Mouse (Mus musculus): ENCODE results near the gene Saa4. TPM values are rescaled to one million over a fixed set of nuclear protein-coding genes. Genes with fewer than 3 reads are reported as not detected.
"Not testable (repeated sequence)": the region's sequence is repeated elsewhere in the genome, so short reads cannot be mapped to it uniquely, and the experiment has no call there.

The Saa4 gene
- total RNA-seq, 2 experiments from 2014 or later = not detected

DNA sequence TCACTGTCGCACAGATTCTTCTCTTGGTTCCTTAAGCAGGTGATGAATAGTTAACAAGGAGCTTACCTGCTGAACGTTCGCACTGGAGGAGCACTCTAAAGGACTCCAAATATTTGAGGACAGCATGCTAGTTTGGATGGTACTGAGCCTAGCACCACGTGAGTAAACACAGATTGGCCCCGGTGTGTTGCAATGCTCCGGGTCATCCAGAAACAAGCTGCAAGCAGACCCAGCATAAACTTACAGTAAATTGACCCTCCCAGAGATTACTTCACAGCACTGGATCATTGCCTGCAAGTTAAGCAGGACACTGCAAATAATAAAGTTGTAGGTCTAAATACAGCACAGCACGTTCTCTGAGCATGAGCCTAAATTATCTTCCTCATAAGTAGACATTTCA, 12.9 kb downstream of the Saa4 start:
- intact Hi-C loops (cut with DNase I; ENCODE audit: low total_unique reads) = loop anchor here (10.0 kb wide), 1 partner anchor 75 kb away; no protein-coding TSS in a partner anchor

DNA sequence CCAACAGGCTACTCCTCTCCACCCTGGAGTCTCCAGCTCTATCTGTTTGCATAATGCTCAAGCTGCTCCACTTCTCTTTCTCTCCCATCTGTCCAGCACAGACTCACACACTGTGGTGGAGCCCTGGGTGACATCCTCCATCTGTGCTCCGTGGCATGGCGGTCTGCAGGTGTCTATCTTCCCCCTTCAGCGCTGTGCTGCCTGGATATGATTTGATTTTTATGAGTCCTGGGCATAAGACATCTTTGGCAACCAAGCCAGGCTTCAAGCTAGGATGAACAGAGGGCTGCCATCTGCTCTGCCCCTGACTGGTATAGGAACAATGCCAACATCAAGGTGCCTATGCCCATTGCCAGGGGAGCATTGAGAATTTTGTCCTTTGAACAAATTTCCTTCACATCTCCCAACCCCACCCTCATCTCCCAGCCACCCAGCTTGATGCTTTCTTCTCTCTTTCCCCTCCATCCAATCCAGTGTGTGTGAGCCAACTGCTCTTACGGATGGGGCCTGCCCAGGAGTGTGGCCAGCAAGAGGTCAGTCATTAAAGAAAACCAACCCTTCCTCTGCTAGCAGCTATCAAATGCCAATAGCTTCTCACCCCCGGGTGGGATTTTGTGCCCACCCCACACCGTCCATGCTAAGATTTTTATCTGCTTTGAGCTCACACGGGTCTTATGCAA, 13.7 kb downstream of the Saa4 start:
- DNase-seq = no peak
- intact Hi-C loops (cut with DNase I; ENCODE audit: low total_unique reads) = loop anchor here (10.0 kb wide), 1 partner anchor 74 kb away; no protein-coding TSS in a partner anchor

More for the DNA sequence above, 12.9 kb downstream of the Saa4 start:
- peak; percentile 47 for DNase-seq

DNA sequence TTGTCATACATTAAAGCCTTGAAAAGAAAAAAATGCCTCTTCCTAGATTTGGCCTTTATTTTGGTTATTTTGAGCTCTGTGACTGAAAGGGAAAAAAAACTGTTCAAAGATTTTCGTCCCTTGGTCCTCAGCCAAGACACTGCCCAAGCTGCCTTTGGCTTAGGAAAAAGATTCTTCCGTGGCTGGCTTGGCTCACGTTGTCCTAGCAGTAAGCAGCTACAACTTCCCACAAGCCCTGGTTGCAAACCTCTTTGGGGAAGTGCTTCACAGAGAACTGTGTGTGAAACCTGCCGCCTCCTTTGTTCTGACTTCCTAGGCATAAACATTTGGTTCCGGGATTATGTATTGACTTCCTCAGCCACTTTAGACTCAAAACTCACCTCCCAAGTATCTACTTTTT, 15.5 kb downstream of the Saa4 start:
- intact Hi-C loops (cut with DNase I; ENCODE audit: low total_unique reads) = loop anchor here (10.0 kb wide), 1 partner anchor 72 kb away; no protein-coding TSS in a partner anchor
- DNase-seq = peak; percentile 20

DNA sequence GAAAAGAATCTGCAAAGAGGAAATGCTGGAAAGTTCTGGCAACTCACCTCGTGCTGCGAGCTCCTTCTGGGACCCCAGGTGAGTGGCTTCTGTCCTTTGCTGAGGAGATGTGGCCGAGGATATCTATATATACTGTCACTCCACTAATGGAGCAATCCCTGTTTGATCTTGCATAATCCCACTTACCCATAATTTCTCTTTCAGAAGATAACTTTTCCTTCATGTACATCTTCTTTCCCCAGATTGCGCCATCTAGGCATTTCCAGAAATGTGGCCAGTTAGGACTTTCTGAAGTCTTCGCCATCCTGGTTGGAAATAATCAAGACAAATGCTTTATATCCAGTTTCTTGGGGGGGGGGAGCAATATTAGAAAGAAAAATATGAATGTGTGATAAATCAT, 16.8 kb downstream of the Saa4 start, which contains the start of gene Saa3:
Gene Saa3, minus strand, starts transcription at position 101 of the 400 bp plus-strand sequence.
- intact Hi-C loops (cut with DNase I; ENCODE audit: low total_unique reads) = loop anchor here (10.0 kb wide), 1 partner anchor 71 kb away; no protein-coding TSS in a partner anchor
- DNase-seq = no peak

DNA sequence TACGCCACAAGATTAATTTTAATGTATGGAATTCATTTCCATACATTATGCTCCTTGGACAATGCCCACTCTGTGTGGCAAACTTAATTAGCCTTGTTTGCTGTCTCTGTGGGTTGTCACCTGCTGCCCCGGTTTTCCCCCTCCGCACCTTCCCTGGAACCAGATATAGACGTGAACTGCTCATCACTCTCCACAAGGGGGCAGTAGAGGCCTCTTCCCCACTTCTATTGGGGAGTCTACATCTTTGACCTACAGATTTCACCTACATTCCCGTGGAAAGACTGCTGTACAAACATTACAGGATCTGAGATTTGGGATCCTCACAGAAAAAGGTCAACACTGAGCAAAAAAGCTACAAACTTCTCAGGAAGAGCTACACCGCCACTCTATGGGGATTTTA, 17.9 kb downstream of the Saa4 start:
- peak; percentile 52 for DNase-seq
- intact Hi-C loops (cut with DNase I; ENCODE audit: low total_unique reads) = loop anchor here (5.0 to 10.0 kb wide), 2 partner anchors 53 to 70 kb away; no protein-coding TSS in a partner anchor

DNA sequence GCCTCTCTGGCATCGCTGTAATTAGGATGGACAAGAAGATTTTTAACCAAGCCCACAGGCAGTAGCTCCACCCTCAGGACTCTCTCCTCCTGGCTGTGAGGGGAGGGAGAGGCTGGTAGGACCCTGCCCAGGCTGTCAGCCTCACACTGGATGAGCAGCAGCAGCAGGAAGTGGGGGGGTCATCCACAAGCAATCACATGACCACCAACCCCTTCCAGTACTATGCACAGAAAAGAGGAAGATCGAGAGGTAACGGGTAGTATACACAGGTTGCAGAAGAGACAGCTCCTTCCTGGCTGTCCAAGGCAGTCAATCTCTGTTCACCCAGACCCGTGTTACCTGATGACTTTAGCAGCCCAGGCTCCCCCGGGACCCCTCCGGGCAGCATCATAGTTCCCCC, 20.2 kb downstream of the Saa4 start:
- intact Hi-C loops (cut with DNase I; ENCODE audit: low total_unique reads) = loop anchor here (5.0 to 10.0 kb wide), 2 partner anchors 55 to 67 kb away; no protein-coding TSS in a partner anchor
- DNase-seq = no peak

DNA sequence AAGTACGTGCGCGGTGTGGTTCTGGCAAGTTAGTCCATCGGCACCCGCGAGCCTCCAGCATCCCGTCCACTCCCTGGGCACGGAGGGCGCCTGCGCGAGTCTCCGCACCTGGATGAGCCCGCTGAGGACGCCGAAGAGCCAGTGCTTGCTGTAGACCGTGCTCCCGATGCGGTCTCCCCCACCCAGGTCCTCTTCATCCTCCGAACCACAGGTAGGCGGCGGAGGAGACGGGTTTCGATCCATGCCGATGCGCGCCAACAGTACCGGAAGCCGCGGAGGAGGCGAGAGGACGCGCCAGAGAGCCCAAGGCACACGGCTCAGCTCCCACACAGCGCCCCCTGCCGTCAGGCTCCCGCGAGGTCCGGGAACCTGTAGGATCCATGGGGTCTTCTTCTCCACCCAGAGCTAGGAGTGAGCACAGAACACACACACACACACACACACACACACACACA, 22.0 kb downstream of the Saa4 start, which contains the start of gene Saal1:
Gene Saal1, minus strand, starts transcription at position 291 of the 455 bp plus-strand sequence.
- peak; percentile 86 for DNase-seq
- intact Hi-C loops (cut with DNase I; ENCODE audit: low total_unique reads) = loop anchor here (5.0 to 10.0 kb wide), 2 partner anchors 57 to 66 kb away; no protein-coding TSS in a partner anchor

DNA sequence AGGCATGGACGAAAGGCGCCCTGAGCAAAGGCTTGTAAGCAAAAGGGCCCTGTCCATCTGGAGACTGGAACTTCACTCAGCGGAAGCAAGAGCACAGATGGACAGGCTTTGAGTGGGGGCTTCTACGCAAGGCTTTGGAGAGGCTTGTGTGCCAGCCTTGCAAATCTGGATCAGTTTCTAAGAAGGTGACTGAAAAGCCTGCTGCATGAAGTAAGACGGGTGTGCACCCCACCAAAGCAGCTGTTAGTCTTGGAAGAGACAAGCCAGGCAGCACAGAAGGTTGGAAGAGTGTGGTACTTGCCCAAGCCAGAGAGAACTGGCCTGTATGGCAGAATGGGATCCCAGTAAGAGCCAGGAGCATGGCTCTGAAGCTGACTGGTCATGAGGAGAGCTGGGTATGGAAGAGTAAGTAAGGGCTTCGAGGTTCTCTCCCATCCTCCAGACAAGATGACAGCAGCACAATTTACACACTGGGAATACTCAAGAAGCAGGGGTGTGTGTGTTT, 31.8 kb downstream of the Saa4 start:
- intact Hi-C loops (cut with DNase I; ENCODE audit: low total_unique reads) = no loop called here
- no peak for DNase-seq

DNA sequence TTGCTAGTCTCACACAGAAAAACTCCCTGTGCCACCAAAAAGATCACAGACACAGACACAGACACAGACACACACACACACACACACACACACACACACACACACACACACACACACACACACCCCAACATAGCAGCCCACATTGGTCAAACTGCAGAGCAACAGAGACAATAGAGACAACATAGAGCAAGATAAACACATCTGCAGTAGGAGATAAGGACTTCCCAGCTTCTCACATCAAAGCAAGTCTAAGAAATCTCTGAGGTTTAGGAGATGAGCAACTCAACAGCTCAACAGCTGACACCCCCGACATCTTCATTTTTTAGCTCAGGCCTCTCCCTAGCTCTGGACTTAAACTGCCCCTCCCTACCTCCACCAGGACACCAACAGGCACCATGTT, 35.6 kb downstream of the Saa4 start:
- intact Hi-C loops (cut with DNase I; ENCODE audit: low total_unique reads) = no loop called here
- DNase-seq = no peak

DNA sequence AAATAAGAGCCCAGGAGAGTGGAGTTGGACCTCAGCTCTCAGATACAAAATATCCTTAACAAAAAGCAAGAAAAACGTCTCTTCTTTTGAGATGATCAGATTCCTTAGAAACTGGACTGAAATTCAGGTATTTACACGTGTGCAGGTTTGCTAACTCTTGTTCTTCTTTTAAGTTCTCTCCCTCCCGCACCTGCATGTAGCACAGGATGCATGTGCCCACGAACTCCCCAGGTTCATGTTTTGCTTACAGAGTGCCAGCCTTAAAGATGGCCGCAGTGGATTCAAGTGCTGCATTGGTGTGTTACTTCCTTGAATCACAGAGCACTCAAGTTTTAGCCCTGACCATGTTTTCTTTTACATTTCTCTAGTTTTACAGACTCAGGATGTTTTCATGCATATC, 45.6 kb downstream of the Saa4 start:
- intact Hi-C loops (cut with DNase I; ENCODE audit: low total_unique reads) = no loop called here
- no peak for DNase-seq

DNA sequence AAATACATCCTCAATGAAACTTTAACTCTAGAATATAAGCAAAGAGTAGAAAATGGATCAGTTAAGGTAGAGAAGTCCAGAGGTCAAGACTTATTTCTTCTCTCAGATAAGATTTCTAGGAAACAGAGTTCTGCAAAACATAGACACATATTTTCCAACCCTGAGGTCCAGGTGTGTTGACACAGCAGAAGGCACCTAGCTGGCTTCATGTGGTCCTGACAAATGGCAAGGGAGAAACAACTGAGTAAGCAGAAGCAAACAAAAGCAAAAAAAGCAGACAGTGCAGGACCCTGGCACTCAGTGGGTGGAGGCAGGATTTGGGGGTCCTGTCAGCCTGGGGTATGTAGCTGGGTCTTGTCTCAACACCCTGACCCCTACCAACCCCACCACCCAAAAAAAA, 51.7 kb downstream of the Saa4 start:
- no peak for DNase-seq
- intact Hi-C loops (cut with DNase I; ENCODE audit: low total_unique reads) = no loop called here

DNA sequence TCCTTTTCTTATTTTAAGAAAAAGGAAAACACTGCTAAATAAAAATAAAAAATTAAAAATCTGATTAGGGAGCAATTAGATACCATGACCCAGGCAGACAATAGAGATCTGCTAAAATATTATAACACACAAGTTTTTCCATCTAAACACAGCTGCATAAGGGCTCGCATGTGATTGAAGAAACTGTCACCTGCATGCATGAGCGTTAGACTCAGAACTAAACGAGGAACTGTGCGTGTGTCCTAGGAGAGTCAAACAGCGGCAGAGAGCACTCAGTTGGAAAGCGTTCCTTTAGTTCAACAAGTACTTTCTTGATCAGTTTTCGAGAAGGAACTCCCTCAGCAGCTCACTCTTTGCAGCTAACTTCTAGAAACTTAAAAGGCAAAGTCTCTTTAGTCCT, 53.4 kb downstream of the Saa4 start:
- DNase-seq; intact Hi-C loops (cut with DNase I; ENCODE audit: low total_unique reads): not testable (repeated sequence)

DNA sequence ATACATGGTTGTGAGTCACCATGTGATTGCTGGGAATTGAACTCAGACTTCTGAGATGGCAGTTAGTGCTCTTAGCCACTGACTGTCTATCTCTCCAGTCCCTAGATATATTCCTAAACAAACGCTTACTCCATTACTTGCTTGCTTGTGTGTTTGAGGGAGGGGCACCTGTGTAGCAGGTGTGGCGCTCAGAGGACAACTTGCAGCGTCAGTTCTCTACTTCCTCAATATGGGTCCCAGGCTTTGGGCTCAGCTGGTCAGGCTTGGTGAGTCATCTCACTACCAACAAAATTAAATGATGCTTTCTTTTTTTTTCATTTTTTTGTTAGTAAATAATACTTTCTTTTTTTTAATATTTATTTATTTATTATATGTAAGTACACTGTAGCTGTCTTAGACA, 54.0 kb downstream of the Saa4 start:
- intact Hi-C loops (cut with DNase I; ENCODE audit: low total_unique reads) = no loop called here

More for the DNA sequence above, 54.0 kb downstream of the Saa4 start:
- DNase-seq = no peak

Other genes starting within 250 kb of the Saa4 start
- gene Sergef, start 92.8 kb downstream of the Saa4 start, total RNA-seq (2021) = 1 to 10 TPM; 3.6 to 4.7 TPM
- 1 to 10 TPM in 1 of 2 experiments, under 1 TPM in 1; 0.47 to 1.4 TPM for gene Tph1, start 60.1 kb downstream of the Saa4 start, total RNA-seq (2021)
- gene Saal1, start 21.9 kb downstream of the Saa4 start, total RNA-seq (2021) = 1 to 10 TPM; 4.1 to 4.9 TPM
- not detected for gene Saa3, start 16.9 kb downstream of the Saa4 start, total RNA-seq (2021)
- gene Saa1, start 10.4 kb upstream of the Saa4 start, total RNA-seq (2021) = under 1 TPM in 1 of 2 experiments, not detected in 1; 0.40 TPM
- gene Saa2, start 19.2 kb upstream of the Saa4 start, total RNA-seq (2021) = under 1 TPM in 1 of 2 experiments, not detected in 1; 0.35 TPM
- 10 to 100 TPM; 10.5 to 11.9 TPM for gene Hps5, start 63.5 kb upstream of the Saa4 start, total RNA-seq (2021)
- 10 to 100 TPM; 14.5 to 16.8 TPM for gene Gtf2h1, start 63.5 kb upstream of the Saa4 start, total RNA-seq (2021)
- gene Ldha, start 108.9 kb upstream of the Saa4 start, total RNA-seq (2021) = 1,000 to 10,000 TPM; 2,600 to 2,686 TPM
- not detected for gene Ldhc, start 128.6 kb upstream of the Saa4 start, total RNA-seq (2021)
- 10 to 100 TPM; 43.4 to 49.2 TPM for gene Tsg101, start 187.4 kb upstream of the Saa4 start, total RNA-seq (2021)
- 10 to 100 TPM; 10.2 TPM for gene Uevld, start 225.9 kb upstream of the Saa4 start, total RNA-seq (2021)

All from gastrocnemius, postnatal 14 days (tissue).